Mouse (Mus musculus): ENCODE measurements at regions not wholly inside any gene's neighbourhood (a gene's known extent, or its start where the extent isn't known, plus 50 kb on each side); places are given as distances from the start of the nearest gene placed in this dataset.
"Not testable (repeated sequence)": the region's sequence is repeated elsewhere in the genome, so short reads cannot be mapped to it uniquely, and the experiment has no call there.

- no peak for DNase-seq
Measured at GRCm38 (mm10) chr3:147795116-147795515, 942.9 kb downstream of the Ttll7 start.

DNA sequence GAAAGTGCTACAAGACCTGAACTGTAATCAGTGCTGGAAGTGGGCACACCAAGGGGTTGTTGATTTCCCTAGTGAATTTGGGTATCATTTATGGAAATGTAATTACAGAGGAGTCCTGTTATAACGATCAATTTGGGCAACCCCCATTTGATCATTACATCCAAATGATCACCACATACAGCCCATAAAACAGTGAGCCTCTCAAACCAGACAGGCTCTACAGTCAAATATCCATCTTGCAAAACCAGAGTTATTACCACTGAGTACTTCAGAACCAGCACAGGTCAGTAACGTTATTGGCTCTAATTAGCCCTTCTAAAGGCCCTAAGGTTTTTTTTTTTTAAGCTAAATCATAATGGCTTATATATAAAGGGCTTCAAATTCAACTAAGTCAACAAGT is 934.4 kb downstream of the Ttll7 start:
- no peak for DNase-seq

- DNase-seq = no peak
Measured at GRCm38 (mm10) chr3:147750842-147751191, 898.6 kb downstream of the Ttll7 start.

- no peak for DNase-seq
Measured at GRCm38 (mm10) chr3:147749939-147750841, 898.0 kb downstream of the Ttll7 start.

- DNase-seq = no peak
Measured at GRCm38 (mm10) chr3:147749442-147749841, 897.3 kb downstream of the Ttll7 start.

- DNase-seq = no peak
Measured at GRCm38 (mm10) chr3:147736673-147737439, 884.7 kb downstream of the Ttll7 start.

- no peak for DNase-seq
Measured at GRCm38 (mm10) chr3:147716391-147716790, 864.2 kb downstream of the Ttll7 start.

- DNase-seq = no peak
Measured at GRCm38 (mm10) chr3:147707401-147707801, 855.2 kb downstream of the Ttll7 start.

- DNase-seq = no peak
Measured at GRCm38 (mm10) chr3:147683730-147684129, 831.6 kb downstream of the Ttll7 start.

DNA sequence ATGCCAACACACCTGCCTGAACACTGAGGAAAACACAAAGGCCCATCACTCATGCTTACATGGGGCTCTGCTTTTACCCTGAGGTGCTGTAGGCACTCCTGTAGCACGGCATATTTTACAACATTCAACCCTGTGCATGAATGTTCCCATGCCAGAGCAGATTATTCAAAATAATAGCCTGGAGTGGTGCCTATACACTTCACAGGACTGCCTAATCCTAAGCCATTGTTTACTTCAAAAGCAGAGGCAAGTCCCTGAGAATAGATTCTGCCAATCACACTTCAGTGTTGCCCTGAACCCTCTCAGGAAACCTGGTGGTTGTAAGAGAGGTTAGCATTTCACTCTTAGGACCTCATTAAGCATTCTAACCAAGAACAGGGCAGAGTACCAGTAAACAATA is 828.1 kb downstream of the Ttll7 start:
- DNase-seq = no peak

DNA sequence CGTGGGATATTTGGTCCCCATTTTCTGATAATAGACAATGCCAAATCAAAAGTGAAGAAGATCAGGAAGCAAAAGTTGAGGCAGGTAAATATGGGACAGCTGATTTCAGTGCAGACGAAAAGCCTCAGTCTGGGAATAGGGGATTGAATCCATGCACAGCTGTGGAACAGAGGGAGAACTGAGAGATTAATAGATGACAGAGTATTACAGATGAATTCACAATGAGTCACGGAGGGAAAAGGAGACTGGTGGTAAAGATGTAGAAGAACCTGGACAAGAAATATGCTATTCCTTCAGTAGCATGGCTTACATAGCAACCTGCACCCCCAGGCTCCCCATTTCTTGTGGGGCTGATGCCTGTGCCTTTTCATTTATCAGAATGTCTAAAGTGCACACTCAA is 810.4 kb downstream of the Ttll7 start:
- DNase-seq = no peak

- DNase-seq = no peak
Measured at GRCm38 (mm10) chr3:147652849-147653248, 800.7 kb downstream of the Ttll7 start.

GRCm38 (mm10) chr3:147635486-147635885 is 783.3 kb downstream of the Ttll7 start:
- DNase-seq = not testable (repeated sequence)

GRCm38 (mm10) chr3:147631151-147631550 is 779.0 kb downstream of the Ttll7 start:
- no peak for DNase-seq

GRCm38 (mm10) chr3:147583697-147584315 is 731.6 kb downstream of the Ttll7 start:
- no peak for DNase-seq

- DNase-seq = no peak
Measured at GRCm38 (mm10) chr3:147571850-147572249, 719.7 kb downstream of the Ttll7 start.

DNA sequence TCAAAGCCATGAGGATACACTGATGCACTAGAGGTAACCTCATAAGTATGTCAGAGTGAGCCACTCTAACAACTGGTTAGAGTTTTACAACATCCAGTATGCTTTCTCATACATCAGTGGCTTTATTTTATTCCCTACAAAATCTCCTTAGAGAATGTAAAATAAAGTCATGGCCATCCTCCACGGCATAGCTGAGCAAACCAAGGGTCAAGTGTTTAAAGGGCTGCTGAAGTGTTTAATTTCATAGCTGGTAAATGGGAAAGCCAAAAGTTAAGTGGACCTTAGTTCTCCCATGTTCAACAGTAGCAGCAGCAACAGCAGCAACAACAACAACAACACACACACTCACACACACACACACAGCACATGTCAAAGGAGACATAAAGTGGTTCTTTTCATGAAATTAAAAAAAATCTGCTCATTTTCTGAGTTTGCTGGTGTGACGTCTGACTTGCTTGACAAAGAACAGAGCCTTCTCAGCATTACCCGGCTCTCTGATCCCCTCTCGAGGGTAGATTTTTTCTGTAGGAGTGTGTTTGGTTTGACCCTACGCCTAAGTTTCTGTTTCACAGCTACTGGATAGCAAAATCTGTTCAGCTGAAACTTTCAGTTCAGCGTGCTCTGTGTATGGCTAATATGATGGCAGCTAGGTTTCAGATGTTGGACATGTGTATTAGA is 693.3 kb downstream of the Ttll7 start:
- no peak for DNase-seq

- DNase-seq = no peak
Measured at GRCm38 (mm10) chr3:147542285-147542684, 690.1 kb downstream of the Ttll7 start.

- no peak for DNase-seq
Measured at GRCm38 (mm10) chr3:147537584-147537983, 685.4 kb downstream of the Ttll7 start.

- no peak for DNase-seq
Measured at GRCm38 (mm10) chr3:147532196-147532595, 680.0 kb downstream of the Ttll7 start.

DNA sequence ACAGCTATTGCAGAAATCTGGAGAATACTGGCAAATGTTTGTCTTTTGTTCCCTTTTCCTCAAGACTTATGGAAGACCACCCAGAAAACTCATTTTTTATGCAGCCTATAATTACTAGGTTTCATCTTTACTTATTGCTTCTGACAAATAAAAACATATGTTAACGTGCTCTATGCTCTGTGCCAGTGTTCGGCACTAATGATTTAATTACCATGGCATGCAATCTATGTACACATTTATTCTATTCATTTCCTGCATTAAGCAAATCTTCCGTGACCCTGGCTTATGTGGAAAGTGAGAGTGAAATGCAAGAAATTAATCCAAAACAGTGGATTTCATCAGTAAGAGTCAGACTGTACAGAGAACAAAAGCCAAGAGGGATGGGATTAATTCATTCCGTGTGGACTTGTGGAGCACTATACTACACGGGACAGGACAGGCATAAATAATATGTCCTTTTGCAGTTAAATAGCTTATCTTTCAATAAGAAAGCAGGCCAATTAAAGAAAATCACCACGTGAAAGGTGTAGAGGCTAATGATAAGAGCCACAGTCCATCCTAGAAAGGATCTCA is 679.5 kb downstream of the Ttll7 start:
- DNase-seq = no peak

Measured in kidney, adult 18-20 months (tissue).